20 mouse cellular contexts compared by ENCODE assay signal in genomic region chr4:97810348-97810939, GRCm38 (mm10). TPM values are rescaled to one million over a fixed set of nuclear protein-coding genes. Genes with fewer than 3 reads are reported as not detected.
DNase-seq lines count a peak whose midpoint lies in the region; ATAC-seq lines count a peak whose summit lies in the region.
"Had no signal": no experiment of that assay in that cellular context is flagged by ENCODE, and none has a peak within 500 bp of the region (broad histone marks: within the 10 kb centered on the region; RNA-seq: fewer than 3 reads in every experiment).

No protein-coding gene starts in this region.

- no peaks in the 10 kb centered on the region for H3K27me3 ChIP-seq in heart, embryonic 13.5 days (replicated peaks)
- H3K27me3 ChIP-seq in neural tube, embryonic 13.5 days = no peaks in the 10 kb centered on the region
- H3K27me3 ChIP-seq in neural tube, embryonic 15.5 days (replicated peaks) = no peaks in the 10 kb centered on the region
- H3K27me3 ChIP-seq in hindbrain, embryonic 13.5 days = no peaks in the 10 kb centered on the region
- H3K27me3 ChIP-seq: embryonic facial prominence, embryonic 13.5 days; forebrain, embryonic 13.5 days; hindbrain, embryonic 15.5 days had no signal

- no peak overlapping the region for H3K4me3 ChIP-seq in heart, embryonic 13.5 days
- H3K4me3 ChIP-seq in neural tube, embryonic 13.5 days = no peak overlapping the region
- no peak overlapping the region for H3K4me3 ChIP-seq in neural tube, embryonic 15.5 days (replicated peaks)
- no peak overlapping the region for H3K4me3 ChIP-seq in hindbrain, embryonic 13.5 days
- H3K4me3 ChIP-seq: embryonic facial prominence, embryonic 13.5 days; forebrain, embryonic 13.5 days; hindbrain, embryonic 15.5 days; megakaryocyte, embryonic 14.5 days had no signal

- peaks cover 20% of the 10 kb centered on the region for H3K36me3 ChIP-seq in heart, embryonic 13.5 days
- no peaks in the 10 kb centered on the region for H3K36me3 ChIP-seq in neural tube, embryonic 13.5 days
- H3K36me3 ChIP-seq in neural tube, embryonic 15.5 days = no peaks in the 10 kb centered on the region
- no peaks in the 10 kb centered on the region for H3K36me3 ChIP-seq in hindbrain, embryonic 13.5 days
- H3K36me3 ChIP-seq: hindbrain, embryonic 15.5 days had no signal

- no peaks in the 10 kb centered on the region for H3K9me3 ChIP-seq in heart, embryonic 13.5 days
- H3K9me3 ChIP-seq in neural tube, embryonic 13.5 days = no peaks in the 10 kb centered on the region
- no peaks in the 10 kb centered on the region for H3K9me3 ChIP-seq in neural tube, embryonic 15.5 days (replicated peaks)
- no peaks in the 10 kb centered on the region for H3K9me3 ChIP-seq in hindbrain, embryonic 13.5 days
- H3K9me3 ChIP-seq: embryonic facial prominence, embryonic 13.5 days; forebrain, embryonic 13.5 days; hindbrain, embryonic 15.5 days; megakaryocyte, embryonic 14.5 days had no signal

- peaks cover 64% of the 10 kb centered on the region for H3K4me1 ChIP-seq in heart, embryonic 13.5 days
- H3K4me1 ChIP-seq in neural tube, embryonic 13.5 days (replicated peaks) = peaks cover 42% of the 10 kb centered on the region
- H3K4me1 ChIP-seq in neural tube, embryonic 15.5 days = peaks cover 20% of the 10 kb centered on the region
- H3K4me1 ChIP-seq in hindbrain, embryonic 13.5 days (replicated peaks) = peaks cover 23% of the 10 kb centered on the region

- no peak overlapping the region for H3K4me2 ChIP-seq in heart, embryonic 13.5 days
- no peak overlapping the region for H3K4me2 ChIP-seq in neural tube, embryonic 13.5 days
- H3K4me2 ChIP-seq in neural tube, embryonic 15.5 days = no peak overlapping the region
- H3K4me2 ChIP-seq in hindbrain, embryonic 13.5 days = no peak overlapping the region
- H3K4me2 ChIP-seq: embryonic facial prominence, embryonic 13.5 days; forebrain, embryonic 13.5 days; hindbrain, embryonic 15.5 days; lung, embryonic 14.5 days had no signal

- peak; percentile 48 for DNase-seq in adrenal gland, adult 2 months
- no peak for DNase-seq in adrenal gland, postnatal 10 days
- no peak for DNase-seq in heart, adult 9 months (ENCODE audit: low spot score in 2 of 2)
- no peak for DNase-seq in urinary bladder, postnatal 10 days (ENCODE audit: low spot score)
- DNase-seq: cerebellum, adult 11 months; kidney, adult 18-20 months; kidney, postnatal 14 days; left cerebral cortex, postnatal 4 days; lung, embryonic 14.5 days; thymus, adult 2 months had no signal

- H3K27ac ChIP-seq in heart, embryonic 13.5 days (replicated peaks) = peak overlapping the region; percentile 48
- 0 out of 2 replicates have a peak overlapping the region, but pooled peaks have one; percentile 23 for H3K27ac ChIP-seq in neural tube, embryonic 13.5 days (replicated peaks)
- no peak overlapping the region for H3K27ac ChIP-seq in neural tube, embryonic 15.5 days (replicated peaks)
- no peak overlapping the region for H3K27ac ChIP-seq in hindbrain, embryonic 13.5 days
- H3K27ac ChIP-seq: embryonic facial prominence, embryonic 13.5 days; forebrain, embryonic 13.5 days; hindbrain, embryonic 15.5 days had no signal

- 58% methylated on average over 7 of the region's 7 CpGs for WGBS in heart, embryonic 13.5 days
- 82% methylated on average over 7 of the region's 7 CpGs for WGBS in neural tube, embryonic 13.5 days
- 80% methylated on average over 7 of the region's 7 CpGs for WGBS in neural tube, embryonic 15.5 days
- 81% methylated on average over 7 of the region's 7 CpGs for WGBS in hindbrain, embryonic 13.5 days

- H3K9ac ChIP-seq in heart, embryonic 13.5 days = no peak overlapping the region
- no peak overlapping the region for H3K9ac ChIP-seq in neural tube, embryonic 13.5 days
- H3K9ac ChIP-seq in neural tube, embryonic 15.5 days (replicated peaks) = no peak overlapping the region
- H3K9ac ChIP-seq in hindbrain, embryonic 13.5 days = no peak overlapping the region
- H3K9ac ChIP-seq: embryonic facial prominence, embryonic 13.5 days; forebrain, embryonic 13.5 days; hindbrain, embryonic 15.5 days; lung, embryonic 14.5 days had no signal

- no peak for ATAC-seq in heart, embryonic 13.5 days (ENCODE audit: extremely low read depth, insufficient number of reproducible peaks, low FRiP score, low TSS enrichment)
- ATAC-seq in neural tube, embryonic 13.5 days (ENCODE audit: low read depth) = no peak
- no peak for ATAC-seq in neural tube, embryonic 15.5 days (ENCODE audit: low FRiP score)
- ATAC-seq in hindbrain, embryonic 13.5 days (ENCODE audit: low FRiP score) = no peak
- ATAC-seq: activated CD4-positive, CD25-positive, alpha-beta regulatory T cell, adult 4 months; forebrain, embryonic 13.5 days had no signal

RNA-seq across cellular contexts. Expression of gene E130114P18Rik, which starts 32.6 kb away (rescaled TPM):
- total RNA-seq in adrenal gland, adult 2 months (2021) = not detected
- polyA plus RNA-seq in adrenal gland, adult 2 months (2012; rRNA removed) = 0.07 TPM in 1 of 2 replicates, not detected in the other
- total RNA-seq in adrenal gland, postnatal 10 days (2021) = under 1 TPM; 0.48 to 0.69 TPM
- 0.48 and 0.55 TPM in 2 replicates for polyA plus RNA-seq in heart, embryonic 13.5 days (2015; fragmentation: Nextera tagmentation; extraction: Ambion mirVana)
- polyA plus RNA-seq in neural tube, embryonic 13.5 days (2015; fragmentation: Nextera tagmentation; extraction: Ambion mirVana) = 22.0 and 30.7 TPM in 2 replicates
- polyA plus RNA-seq in neural tube, embryonic 15.5 days (2015; fragmentation: Nextera tagmentation; extraction: Ambion mirVana) = 13.5 and 18.4 TPM in 2 replicates
- polyA plus RNA-seq in hindbrain, embryonic 13.5 days (2015; fragmentation: Nextera tagmentation; extraction: Ambion mirVana) = 34.2 and 37.0 TPM in 2 replicates
- total RNA-seq: heart, adult 18-20 months had no signal
- polyA plus RNA-seq: activated CD4-positive, CD25-positive, alpha-beta regulatory T cell, adult 4 months had no signal

RNA-seq across cellular contexts. Expression of gene Nfia, which starts 37.9 kb away (rescaled TPM):
- 100 to 1,000 TPM; 132 to 174 TPM for total RNA-seq in adrenal gland, adult 2 months (2021)
- polyA plus RNA-seq in adrenal gland, adult 2 months (2012; rRNA removed) = 60.7 and 83.3 TPM in 2 replicates
- 100 to 1,000 TPM; 212 to 228 TPM for total RNA-seq in adrenal gland, postnatal 10 days (2021)
- 31.1 and 32.3 TPM in 2 replicates for polyA plus RNA-seq in heart, embryonic 13.5 days (2015; fragmentation: Nextera tagmentation; extraction: Ambion mirVana)
- 45.1 and 51.6 TPM in 2 replicates for polyA plus RNA-seq in neural tube, embryonic 13.5 days (2015; fragmentation: Nextera tagmentation; extraction: Ambion mirVana)
- 36.0 and 38.5 TPM in 2 replicates for polyA plus RNA-seq in neural tube, embryonic 15.5 days (2015; fragmentation: Nextera tagmentation; extraction: Ambion mirVana)
- 48.1 and 53.2 TPM in 2 replicates for polyA plus RNA-seq in hindbrain, embryonic 13.5 days (2015; fragmentation: Nextera tagmentation; extraction: Ambion mirVana)

Comparison
In these comparisons a context has a peak if more than half of its experiments do, and no peak if none do; other contexts are left out.
1. H3K27ac ChIP-seq: peak in heart, embryonic 13.5 days (single experiment) and neural tube, embryonic 13.5 days (single experiment); none in neural tube, embryonic 15.5 days (single experiment) and hindbrain, embryonic 13.5 days (single experiment).